Mouse (Mus musculus) CD4-positive, CD25-positive, alpha-beta regulatory T cell, adult 4 months (primary cell): ENCODE data around the gene Primpol. TPM values are rescaled to one million over a fixed set of nuclear protein-coding genes. Genes with fewer than 3 reads are reported as not detected.

Experiments used
- ATAC-seq: one replicate; pipeline ENCODE4 v1.8.0; 2017
- polyA plus RNA-seq, 2 experiments: library from polyadenylated mRNA; unstranded; fragments of 100-300 nt; shearing (Covaris generic); gene quantifications; one replicate each; pipeline ENCODE4 v1.2.1; 2017

Primpol gene
- polyA plus RNA-seq, 2 experiments from 2014 or later, result 38.8 to 42.9 TPM

DNA sequence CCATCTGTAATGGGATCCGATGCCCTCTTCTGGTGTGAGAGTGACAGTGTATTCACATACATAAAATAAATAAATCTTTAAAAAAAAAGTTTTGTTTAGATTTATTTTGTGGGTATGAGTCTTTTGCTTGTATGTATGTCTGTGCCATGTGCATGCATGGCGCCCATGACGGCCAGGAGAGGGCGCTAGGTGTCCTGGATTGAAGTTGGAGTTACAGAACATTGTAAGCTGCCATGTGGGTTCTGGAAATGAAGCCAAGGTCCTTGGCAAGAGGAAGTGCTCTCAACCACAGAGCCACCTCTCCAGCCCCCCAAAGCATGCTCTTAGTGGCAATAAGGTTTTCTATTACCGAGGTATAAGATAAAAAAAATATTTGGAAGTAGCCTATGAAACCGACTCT, 57.6 kb downstream of the Primpol start:
- no peak for ATAC-seq

DNA sequence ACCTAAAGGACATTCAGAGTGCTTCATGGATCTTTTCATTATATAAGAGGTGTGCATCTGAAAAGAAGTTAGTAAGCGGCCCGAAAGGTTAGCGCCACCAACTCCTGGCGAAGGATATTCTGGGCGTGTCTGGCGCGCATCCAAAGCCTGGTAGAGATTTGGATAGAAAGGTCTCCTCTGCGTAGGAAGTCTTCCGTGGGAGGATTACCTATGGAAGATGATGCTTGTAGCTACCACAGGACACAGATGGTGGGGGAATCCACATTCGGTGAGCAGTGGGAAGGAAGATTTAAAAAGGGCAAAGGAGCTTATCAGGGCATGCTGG, 64.6 kb downstream of the Primpol start:
- no peak for ATAC-seq

DNA sequence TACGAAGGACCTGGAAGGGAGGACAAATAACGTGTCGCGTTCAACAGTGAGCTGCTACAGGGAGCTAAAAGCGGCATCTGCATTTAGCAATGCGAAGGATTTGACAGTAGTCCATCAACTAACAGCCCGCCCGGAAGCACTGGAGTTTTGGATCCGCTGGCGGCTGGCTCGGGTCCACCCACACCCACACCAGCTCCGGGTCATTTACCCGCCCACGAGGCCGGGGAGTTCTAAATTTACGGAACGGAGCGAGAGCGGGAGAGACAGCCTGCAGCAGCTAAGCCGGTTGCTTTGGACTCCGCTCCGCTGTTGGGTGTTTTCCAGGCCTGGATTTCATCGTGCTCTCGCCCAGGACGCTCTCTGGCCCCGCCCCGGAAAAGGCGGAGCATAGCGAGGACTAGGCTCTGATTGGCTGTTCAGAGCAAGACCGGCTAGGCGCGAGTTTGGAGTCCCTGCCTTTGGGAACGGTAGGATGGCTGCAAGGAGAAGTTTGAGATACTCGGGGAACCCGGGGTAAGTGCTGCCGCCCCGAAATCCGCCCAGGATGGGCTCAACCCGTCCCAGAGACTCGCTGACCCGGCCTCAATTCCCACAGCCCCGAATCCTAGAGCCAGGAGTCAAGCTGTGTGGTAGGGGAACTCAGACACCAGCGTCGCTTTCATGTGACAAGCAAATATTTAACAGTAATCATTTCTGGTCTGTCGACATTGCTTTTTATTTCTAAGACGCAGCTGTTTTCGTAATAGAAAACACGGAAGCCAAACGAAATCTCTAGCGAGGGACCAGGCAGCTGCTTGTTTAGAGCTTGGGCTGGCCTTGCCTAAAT, 65.2 kb downstream of the Primpol start, which contains the start of gene Cenpu:
TSS of gene Cenpu (plus strand) at position 414 of the 826 bp plus-strand sequence.
- ATAC-seq, result peak; percentile 94

DNA sequence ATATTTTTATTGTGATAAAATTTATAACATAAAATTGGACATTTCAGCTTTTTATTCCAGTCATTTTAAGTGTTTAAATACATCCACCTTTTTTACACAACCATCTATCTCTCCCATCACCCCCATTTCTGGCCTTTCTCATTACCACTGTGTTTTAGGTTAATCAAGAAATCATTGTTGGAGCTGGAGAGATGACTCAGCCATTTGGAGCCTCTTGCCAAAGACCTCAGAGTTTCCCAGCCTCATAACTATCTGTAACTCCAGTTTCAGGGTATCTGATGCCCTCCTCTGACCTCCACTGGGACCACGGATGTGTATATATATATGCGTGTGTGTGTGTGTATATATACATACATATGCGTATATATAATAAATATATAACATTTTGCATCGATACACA, 66.0 kb downstream of the Primpol start:
- no peak for ATAC-seq

DNA sequence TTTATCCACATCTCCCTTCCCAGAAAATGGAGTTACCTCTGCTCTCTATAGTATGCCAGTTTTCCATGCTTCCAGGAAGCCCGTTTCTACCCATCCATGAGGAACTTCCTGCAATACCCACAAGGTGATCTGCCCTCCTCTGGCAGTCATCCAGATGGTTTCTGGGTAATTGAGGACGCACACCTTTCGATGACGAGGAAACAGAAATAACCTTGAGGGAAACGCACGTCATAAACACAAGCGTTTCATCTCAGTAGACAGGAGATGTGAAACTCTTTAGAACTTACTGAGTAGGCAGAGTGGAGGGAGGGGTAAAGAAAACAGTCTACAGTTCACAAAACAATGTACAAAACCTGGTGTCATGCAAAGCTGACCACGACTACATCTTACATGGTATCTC, 67.0 kb downstream of the Primpol start:
- ATAC-seq, result peak; percentile 44

DNA sequence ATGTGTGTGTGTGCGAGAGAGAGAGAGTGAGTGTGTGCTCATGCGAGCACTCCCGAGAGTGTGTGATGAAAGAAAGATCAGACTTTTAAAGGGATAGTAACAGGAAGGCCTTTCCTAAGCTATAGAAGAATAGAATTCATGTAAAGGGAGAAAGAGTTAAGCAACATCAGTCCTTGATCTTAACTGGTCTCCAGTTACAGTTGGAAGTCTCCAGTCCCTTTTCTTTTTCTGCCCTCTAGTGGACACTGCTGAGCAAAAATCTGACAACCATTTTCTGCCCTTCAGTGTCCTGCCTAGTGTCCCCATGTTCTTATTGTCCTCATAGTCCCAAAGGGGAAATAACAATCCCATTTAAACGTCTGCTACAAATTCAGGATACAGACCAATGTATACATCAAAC, 69.8 kb downstream of the Primpol start:
- ATAC-seq, result no peak

DNA sequence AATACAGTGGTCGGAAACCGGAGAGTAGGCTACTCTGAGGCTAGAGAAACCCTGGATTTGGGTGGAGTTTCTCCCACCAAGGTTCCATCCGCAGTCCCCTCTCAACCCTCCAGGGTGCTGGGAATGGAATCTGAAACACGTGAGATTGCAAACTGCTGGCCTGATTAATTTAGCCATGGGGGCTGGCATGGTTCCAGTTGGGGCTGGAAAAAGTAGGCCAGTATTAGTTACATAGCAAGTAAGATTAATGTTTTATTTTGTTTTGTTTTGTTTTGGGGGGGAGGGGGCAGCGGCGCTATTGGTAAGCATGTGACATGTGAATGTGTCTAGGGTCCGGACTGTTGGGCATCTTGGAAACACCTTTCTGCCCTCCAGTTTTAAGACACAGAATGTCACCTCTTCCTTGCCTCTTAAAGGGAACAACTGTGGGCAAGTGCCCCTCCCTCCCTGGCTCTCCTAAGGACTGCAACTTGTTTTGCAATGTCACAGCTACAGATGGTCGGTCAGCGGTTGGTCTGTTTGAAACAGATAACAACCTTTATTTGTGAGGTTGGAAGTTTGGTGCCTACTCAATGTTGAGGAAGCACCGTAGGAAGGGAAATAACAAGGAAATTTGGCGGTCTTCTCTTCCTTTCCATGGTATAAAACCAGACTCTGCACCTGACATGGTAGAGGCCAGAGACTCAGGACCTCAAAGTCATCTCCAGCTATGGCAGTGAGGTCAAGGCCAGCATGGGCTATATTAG, 70.4 kb downstream of the Primpol start:
- ATAC-seq, result no peak

DNA sequence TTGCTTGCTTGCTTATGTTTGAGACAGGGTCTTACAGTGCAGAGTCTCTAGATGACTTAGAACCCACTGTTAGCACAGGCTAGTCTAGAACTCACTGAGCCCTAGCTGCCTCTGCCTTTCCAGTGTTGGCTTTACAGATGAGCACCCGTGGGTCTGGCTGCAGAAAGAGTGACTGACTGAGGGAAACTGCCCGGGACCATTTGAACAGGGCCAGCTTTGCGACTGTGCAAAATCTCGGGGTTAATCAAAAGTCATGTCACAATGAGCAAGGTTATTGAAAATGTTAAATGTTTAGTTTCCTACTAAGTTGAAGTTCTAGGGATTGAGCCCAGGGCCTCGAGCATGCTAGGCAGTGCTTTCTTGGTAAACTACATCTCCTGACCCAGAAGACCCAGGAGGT, 71.2 kb downstream of the Primpol start:
- ATAC-seq, result no peak

DNA sequence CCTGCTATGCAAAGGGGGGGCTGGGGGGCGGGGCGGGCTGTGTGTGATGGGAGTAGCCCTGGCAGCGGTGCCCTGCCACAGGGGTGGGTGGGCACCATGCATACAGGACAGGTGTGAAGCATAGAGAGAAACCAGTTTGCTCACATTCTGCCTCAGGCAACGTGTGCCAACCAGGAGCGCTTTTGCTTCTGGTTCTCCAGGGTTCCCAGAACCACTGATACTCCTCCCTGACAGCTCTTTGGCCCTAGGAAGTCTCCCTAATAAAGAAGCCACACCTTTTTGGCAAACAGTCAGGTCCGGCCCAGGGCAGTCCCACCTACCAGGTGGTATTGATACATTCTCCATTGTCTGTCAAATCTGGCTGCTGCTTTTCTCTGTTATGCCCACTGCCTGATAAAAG, 73.3 kb downstream of the Primpol start:
- no peak for ATAC-seq

DNA sequence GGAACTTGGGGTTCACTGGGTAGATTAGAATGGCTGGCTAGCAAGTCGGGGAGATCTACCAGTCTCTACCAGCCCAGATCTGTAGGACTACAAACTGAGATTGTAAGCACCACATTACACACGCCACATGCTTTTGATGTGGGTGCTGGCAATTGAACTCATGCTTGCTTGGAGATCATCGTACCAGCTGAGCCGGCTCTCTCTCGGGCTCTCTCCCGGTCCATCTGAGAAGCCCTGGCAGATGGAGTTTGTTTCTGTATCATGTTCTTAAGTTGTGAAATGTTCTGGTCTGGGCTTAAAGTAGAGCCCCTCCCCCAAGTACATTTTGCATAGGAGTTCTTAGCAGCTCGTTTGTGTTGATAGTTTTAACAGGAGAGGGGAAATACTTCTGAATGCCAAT, 73.8 kb downstream of the Primpol start:
- ATAC-seq, result no peak

DNA sequence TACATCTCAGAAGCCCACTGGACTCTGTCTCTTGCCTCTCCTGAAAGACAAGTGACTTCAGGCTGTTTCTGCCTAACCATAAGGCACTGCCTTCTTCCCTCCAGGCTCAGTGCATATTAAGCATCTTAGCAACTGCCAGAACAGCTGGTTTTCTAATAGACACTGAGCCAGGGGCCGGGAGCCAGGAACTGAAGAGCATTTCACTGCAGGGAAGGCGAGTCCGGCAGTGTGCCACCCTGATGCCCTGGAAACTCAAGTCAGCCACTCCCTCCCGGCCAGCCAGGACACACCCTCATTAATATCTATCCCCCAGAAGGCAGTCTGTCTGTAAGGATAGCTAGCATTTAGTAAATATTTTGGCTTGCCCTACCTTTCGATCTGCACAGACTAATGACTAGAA, 77.3 kb downstream of the Primpol start:
- ATAC-seq, result no peak

DNA sequence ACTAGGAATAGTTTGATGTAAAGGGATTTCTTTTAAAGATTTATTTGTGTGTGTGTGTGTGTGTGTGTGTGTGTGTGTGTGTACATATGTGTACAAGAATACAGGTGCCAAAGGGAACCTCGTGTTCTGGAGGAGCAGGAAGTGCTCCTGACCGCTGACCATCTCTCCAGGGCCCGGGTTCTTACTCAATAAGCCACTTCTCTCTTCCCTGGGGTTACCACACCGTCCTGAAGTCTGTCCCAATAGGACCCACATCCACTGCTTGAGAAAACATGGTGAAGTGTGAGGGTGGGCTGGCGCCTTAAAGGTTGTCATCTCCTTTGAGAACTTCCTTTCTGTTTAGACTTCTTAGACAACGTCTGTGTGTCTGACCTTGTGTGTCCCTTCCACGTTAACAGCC, 83.1 kb downstream of the Primpol start:
- ATAC-seq, result no peak

DNA sequence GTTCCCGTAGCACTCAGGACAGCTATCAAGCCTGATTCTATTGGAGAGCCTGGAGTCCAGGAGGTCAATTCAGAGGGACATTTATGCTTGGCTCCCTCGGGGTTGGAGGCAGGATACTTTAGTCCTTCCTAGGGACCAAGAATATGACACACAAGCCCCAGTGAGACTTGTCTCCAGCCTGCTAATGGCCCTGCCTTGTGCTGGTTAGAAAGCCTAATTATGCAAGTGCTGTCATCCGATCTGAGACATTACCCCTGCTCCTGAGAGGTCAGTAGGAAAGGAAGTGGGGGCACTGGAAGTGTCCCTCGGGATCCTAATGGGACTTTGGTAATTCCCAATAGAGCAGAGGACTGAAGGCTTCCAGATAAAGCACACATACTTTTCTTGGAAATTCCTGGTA, 86.5 kb downstream of the Primpol start:
- no peak for ATAC-seq

DNA sequence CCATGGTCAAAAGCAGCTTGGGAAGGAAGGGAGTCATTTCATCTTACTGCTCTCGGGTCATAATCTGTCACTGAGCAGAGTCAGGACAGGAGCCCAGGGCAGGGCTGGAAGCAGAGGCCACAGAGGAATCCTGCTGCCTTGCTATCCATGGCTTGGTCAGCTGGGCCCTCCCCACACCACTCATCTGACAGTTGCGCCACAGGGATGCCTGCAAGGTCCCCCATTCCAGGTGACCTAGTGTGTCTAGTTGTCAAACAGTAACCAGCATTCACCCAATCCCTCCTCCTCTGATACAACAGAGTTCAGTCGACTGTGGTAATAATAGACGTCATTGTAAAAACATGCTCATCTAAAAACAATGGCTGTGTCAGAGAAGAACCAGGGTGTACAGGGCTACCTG, 87.5 kb downstream of the Primpol start:
- no peak for ATAC-seq

DNA sequence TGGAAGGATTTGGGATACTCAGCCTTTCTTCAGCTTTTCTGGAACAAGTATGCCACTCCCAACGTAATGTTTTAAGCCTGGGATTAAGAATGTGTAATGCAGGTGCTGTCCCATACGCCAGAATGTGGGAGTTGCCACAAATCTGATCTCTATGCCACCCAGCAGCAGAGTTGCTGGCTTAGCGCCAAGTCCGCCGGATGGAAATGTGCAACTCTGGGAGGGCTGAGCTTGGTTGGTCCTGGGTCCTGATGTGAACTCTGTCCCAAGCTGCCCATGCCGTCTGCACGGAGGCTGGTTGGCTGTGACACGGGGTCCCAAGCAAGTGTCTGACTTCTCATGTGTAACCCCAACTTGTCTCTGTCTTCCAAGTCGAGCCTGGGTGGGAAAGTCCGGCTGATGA, 90.2 kb downstream of the Primpol start:
- no peak for ATAC-seq

DNA sequence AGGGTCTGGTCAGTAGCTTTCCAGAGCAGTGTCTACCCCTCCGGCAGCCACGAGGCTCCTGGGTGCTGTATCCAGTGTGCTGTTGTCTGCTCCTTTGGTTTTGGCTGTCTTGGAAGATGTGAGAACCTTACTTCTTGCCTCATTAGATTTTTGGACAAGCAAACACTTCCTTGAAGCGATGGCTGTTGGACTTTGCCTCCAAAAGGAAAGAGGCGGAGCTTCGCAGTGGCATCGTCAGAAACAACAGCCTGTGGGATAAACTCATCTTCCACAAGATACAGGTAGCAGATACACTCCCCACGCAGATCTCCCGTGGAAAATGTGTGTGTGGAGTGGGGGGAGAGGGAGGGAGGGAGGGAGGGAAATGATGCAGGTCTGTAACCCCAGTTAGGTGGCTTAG, 90.9 kb downstream of the Primpol start:
- ATAC-seq, result no peak

Other genes starting within 250 kb of the Primpol start
- 10 to 100 TPM; 10.3 to 13.8 TPM for gene Acsl1, start 146.2 kb downstream of the Primpol start, polyA plus RNA-seq
- 1 to 10 TPM; 6.1 to 8.2 TPM for gene Cenpu, start 65.2 kb downstream of the Primpol start, polyA plus RNA-seq
- gene Casp3, start 79 bp upstream of the Primpol start, polyA plus RNA-seq, result 10 to 100 TPM; 50.3 to 69.1 TPM
- 100 to 1,000 TPM; 244 to 267 TPM for gene Irf2, start 122.5 kb upstream of the Primpol start, polyA plus RNA-seq